Mouse (Mus musculus): Measurements from ENCODE around the gene Mast3.

GRCm38 (mm10) chr8:70738211-70738610 is 66.6 kb downstream of the Mast3 start:
- no peak for TF ChIP-seq POLR2A (IDR thresholded peaks at IDR 0.05; ENCODE audit: borderline replicate concordance, extremely low read depth, insufficient read depth, insufficient read length, poor library complexity, severe bottlenecking)
- TF ChIP-seq CTCF (IDR thresholded peaks at IDR 0.05; ENCODE audit: borderline replicate concordance, extremely low read depth, insufficient read depth, insufficient read length): no peak
